Mouse (Mus musculus) inflammation-experienced regulatory T-cells, adult 16 weeks (primary cell): ENCODE data around the gene Thsd4. TPM values are rescaled to one million over a fixed set of nuclear protein-coding genes. Genes with fewer than 3 reads are reported as not detected.

Experiments
- polyA plus RNA-seq: library from polyadenylated mRNA; unstranded; fragments of 100-300 nt; shearing (Covaris generic); gene quantifications from one replicate; pipeline ENCODE4 v1.2.1, GENCODE M21; 2017

Gene Thsd4
- polyA plus RNA-seq: 0.09 TPM

GRCm38 (mm10) chr9:60521806-60522264, at the start of gene Thsd4:
TSS of gene Thsd4 (minus strand) at chr9:60522046.

DNA sequence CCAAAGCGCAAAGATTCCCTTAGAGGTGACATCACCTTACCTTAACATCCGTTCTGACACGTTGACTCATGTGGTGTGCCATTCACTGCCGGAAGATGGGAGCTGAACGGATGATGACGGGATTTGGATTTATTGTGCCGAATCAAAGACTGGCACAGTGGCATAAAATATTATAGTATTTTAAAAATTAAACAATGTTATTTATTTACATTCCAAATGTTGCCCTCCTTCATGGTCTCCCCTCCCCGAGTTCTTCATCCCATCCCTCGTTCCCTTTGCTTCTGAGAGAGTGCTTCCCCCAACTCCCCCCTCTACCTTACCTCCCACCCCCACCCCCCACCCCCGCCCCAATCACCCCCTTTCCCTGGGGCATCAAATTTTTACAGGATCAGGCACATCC, 561.3 kb downstream of the Thsd4 start, which contains the start of gene Nr2e3:
Gene Nr2e3 (minus strand): TSS at position 101 of the 400 bp plus-strand sequence.

Other genes starting within 250 kb of the Thsd4 start
- 1.6 TPM for gene Lrrc49, start 166.1 kb upstream of the Thsd4 start, polyA plus RNA-seq
- not detected for gene Larp6, start 190.9 kb upstream of the Thsd4 start, polyA plus RNA-seq